Comparison of ENCODE assay signal across 8 mouse cellular contexts in the genomic region with DNA sequence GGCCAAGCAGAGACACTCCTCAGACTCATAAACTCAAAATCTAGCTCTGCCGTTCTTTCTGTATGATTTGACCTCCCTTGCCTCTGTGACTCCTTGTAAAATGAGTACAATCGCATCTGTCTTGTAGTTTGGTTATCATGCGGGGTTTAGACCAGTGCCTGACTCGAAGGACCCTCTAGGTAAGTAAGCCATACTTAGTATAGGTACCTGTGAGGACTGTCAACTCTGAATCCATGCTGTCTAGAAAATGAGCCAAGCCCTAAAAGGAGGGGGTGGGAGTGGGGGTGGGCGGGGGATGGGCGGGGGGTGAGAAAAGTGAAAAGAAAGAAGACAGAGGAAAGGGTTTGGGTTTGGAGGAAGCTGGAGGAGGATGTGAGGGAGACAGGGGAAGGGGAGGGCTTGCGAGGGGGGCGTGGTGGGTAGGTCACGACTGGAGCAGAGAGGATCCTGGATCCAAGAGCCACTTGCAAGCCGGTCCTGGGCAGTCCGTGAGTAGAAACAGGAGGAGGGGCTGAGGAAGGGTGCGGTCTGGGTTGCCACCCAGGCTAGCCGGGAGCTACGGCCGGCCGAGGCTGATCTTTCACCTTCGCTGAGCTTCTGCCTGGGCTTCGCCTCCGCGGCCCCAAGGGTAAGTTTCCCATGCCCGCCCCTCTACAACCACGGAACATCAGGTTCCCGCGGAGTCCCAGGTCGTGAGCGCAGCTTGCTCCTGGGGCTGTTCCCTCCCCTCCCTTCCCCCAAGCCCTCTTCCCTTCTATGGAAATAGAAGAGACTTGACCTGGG. TPM values are rescaled to one million over a fixed set of nuclear protein-coding genes. Genes with fewer than 3 reads are reported as not detected.
DNase-seq lines count a peak whose midpoint lies in the region; ATAC-seq and TF ChIP-seq lines count a peak whose summit lies in the region.

A gene (plus strand): TSS at position 404 of the 783 bp plus-strand sequence.

- DNase-seq in left cerebral cortex, adult 18-20 months (ENCODE audit: low spot score in 2 of 2): no peak
- no peak for DNase-seq in left cerebral cortex, adult 9 months (ENCODE audit: low spot score in 2 of 2)
- peak; percentile 66 for DNase-seq in embryo, embryonic 10.5 days (ENCODE audit: low spot score)
- DNase-seq in heart, adult 18-20 months: peak; percentile 67 to 86
- DNase-seq in kidney, adult 2 months: peak; percentile 79
- peak; percentile 16 for DNase-seq in liver, adult 2 months (ENCODE audit: extremely low read depth, low read depth, low spot score)
- no peak for DNase-seq in midbrain, postnatal 0 days (ENCODE audit: low spot score)
- no peak for DNase-seq in right cerebral cortex, adult 2 months (ENCODE audit: low spot score in 2 of 2)

- peak within 1 kb of the TSS; percentile 71 for H3K4me2 ChIP-seq in midbrain, postnatal 0 days (ENCODE audit: low read depth, low read length, poor library complexity, severe bottlenecking)

- peak within 1 kb of the TSS; percentile 60 for H3K9ac ChIP-seq in liver, adult 2 months (ENCODE audit: low read depth, low read length)
- peak within 1 kb of the TSS; percentile 46; the same call in 1 of the 2 replicates for H3K9ac ChIP-seq in midbrain, postnatal 0 days (replicated peaks; ENCODE audit: low read length, poor library complexity, severe bottlenecking)

- H3K4me1 ChIP-seq in kidney, adult 2 months (ENCODE audit: control insufficient read depth, insufficient read depth, low read length): no peaks in the 10 kb centered on the region; the same call in 1 of the 2 replicates
- H3K4me1 ChIP-seq in liver, adult 2 months (ENCODE audit: control insufficient read depth, insufficient read depth, low read length): no peaks in the 10 kb centered on the region
- H3K4me1 ChIP-seq in midbrain, postnatal 0 days (ENCODE audit: insufficient read depth, low read length): no peaks in the 10 kb centered on the region

- H3K4me3 ChIP-seq in kidney, adult 2 months (ENCODE audit: insufficient read depth, low read depth, low read length): peak within 1 kb of the TSS; percentile 60
- H3K4me3 ChIP-seq in liver, adult 2 months (ENCODE audit: insufficient read depth, low read depth, low read length): peak within 1 kb of the TSS; percentile 77
- H3K4me3 ChIP-seq in midbrain, postnatal 0 days (ENCODE audit: low read depth, low read length): peak within 1 kb of the TSS; percentile 38

- 6% methylated on average over 26 of the region's 26 CpGs for WGBS in kidney, adult 2 months
- WGBS in liver, adult 2 months: 16% methylated on average over 26 of the region's 26 CpGs
- 11% methylated on average over 26 of the region's 26 CpGs for WGBS in midbrain, postnatal 0 days

- no peaks in the 10 kb centered on the region for H3K79me2 ChIP-seq in liver, adult 2 months (ENCODE audit: control insufficient read depth, insufficient read depth, low read length)

- peak; percentile 69; the same call in 1 of the 2 replicates for ATAC-seq in midbrain, postnatal 0 days (ENCODE audit: low FRiP score)

- no peaks in the 10 kb centered on the region for H3K9me3 ChIP-seq in midbrain, postnatal 0 days (ENCODE audit: low read length)

- no peaks in the 10 kb centered on the region for H3K36me3 ChIP-seq in kidney, adult 2 months (ENCODE audit: control insufficient read depth, insufficient read depth, low read length)
- no peaks in the 10 kb centered on the region for H3K36me3 ChIP-seq in liver, adult 2 months (ENCODE audit: control insufficient read depth, insufficient read depth, low read length)
- no peaks in the 10 kb centered on the region for H3K36me3 ChIP-seq in midbrain, postnatal 0 days (ENCODE audit: insufficient read depth, low read length)

- TF ChIP-seq POLR2A in kidney, adult 2 months (IDR thresholded peaks at IDR 0.05; ENCODE audit: low read depth, low read length): no peak
- TF ChIP-seq POLR2A in liver, adult 2 months (IDR thresholded peaks at IDR 0.05; ENCODE audit: extremely low read depth, insufficient read depth, low read length): no peak

- TF ChIP-seq CTCF in kidney, adult 2 months (conservative IDR thresholded peaks at IDR 0.05; ENCODE audit: insufficient read depth, insufficient read length, low read depth, low read length): no peak
- no peak for TF ChIP-seq CTCF in liver, adult 2 months (IDR thresholded peaks at IDR 0.05; ENCODE audit: low read depth, low read length)
- TF ChIP-seq CTCF in midbrain, postnatal 0 days (IDR thresholded peaks at IDR 0.05): no peak

- H3K27ac ChIP-seq in kidney, adult 2 months (ENCODE audit: insufficient read depth, low read depth, low read length): peak within 1 kb of the TSS; percentile 68
- H3K27ac ChIP-seq in liver, adult 2 months (replicated peaks; ENCODE audit: insufficient read depth, low read depth, low read length): 0 out of 2 replicates have a peak within 1 kb of the TSS, but pooled peaks have one; percentile 15
- no peak within 1 kb of the TSS for H3K27ac ChIP-seq in midbrain, postnatal 0 days (ENCODE audit: low read depth, low read length)

- peaks cover 3% of the 10 kb centered on the region; the same call in 1 of the 2 replicates for H3K27me3 ChIP-seq in kidney, adult 2 months (replicated peaks; ENCODE audit: control insufficient read depth, insufficient read depth, low read length)
- 0 out of 2 replicates have a peak, but pooled peaks cover 2% of the 10 kb centered on the region for H3K27me3 ChIP-seq in liver, adult 2 months (ENCODE audit: control insufficient read depth, insufficient read depth, low read length)
- 0 out of 2 replicates have a peak, but pooled peaks cover 4% of the 10 kb centered on the region for H3K27me3 ChIP-seq in midbrain, postnatal 0 days (ENCODE audit: insufficient read depth, low read length)

RNA-seq across cellular contexts. Expression of the gene that starts here (rescaled TPM):
- 10 to 100 TPM; 10.0 to 15.4 TPM for total RNA-seq in left cerebral cortex, adult 18-20 months (2021)
- total RNA-seq in heart, adult 18-20 months (2021): 10 to 100 TPM; 26.0 to 29.5 TPM
- polyA plus RNA-seq in kidney, adult 2 months (2012; rRNA removed): 12.1 and 14.5 TPM in 2 replicates
- total RNA-seq in liver, adult 2 months (2014; rRNA removed): 7.3 and 7.8 TPM in 2 replicates
- 1.5 and 1.7 TPM in 2 replicates for polyA plus RNA-seq in liver, adult 2 months (2012; rRNA removed)
- total RNA-seq in midbrain, postnatal 0 days (2014; rRNA removed): 23.9 and 26.8 TPM in 2 replicates
- 23.3 and 29.2 TPM in 2 replicates for polyA plus RNA-seq in midbrain, postnatal 0 days (2015; fragmentation: Nextera tagmentation; extraction: Ambion mirVana)

Comparison
In these comparisons a context has a peak if more than half of its experiments do, and no peak if none do; other contexts are left out.
1. DNase-seq: peak in embryo, embryonic 10.5 days (single experiment), heart, adult 18-20 months (2 of 2), kidney, adult 2 months (single experiment) and liver, adult 2 months (single experiment); none in left cerebral cortex, adult 18-20 months (0 of 2), left cerebral cortex, adult 9 months (0 of 2), midbrain, postnatal 0 days (single experiment) and right cerebral cortex, adult 2 months (0 of 2).
2. Peak in every context shown above with its lines, with median percentiles within 50 percentile points of each other: H3K4me3 ChIP-seq.